Mouse (Mus musculus) brain, embryonic 14.5 days (tissue): Measurements from ENCODE around the gene Zc3h7b.

Experiments used
- CTCF ChIP-seq: fragments of 200-500 bp; IDR thresholded peaks from 2 replicates; pipeline ENCODE4 v1.5.1; 2012; ENCODE audit warnings: inconsistent platforms, mild to moderate bottlenecking, moderate library complexity, borderline replicate concordance; ENCODE audit not compliant: insufficient read depth, insufficient read length; ENCODE audit errors: extremely low read depth
- POLR2A ChIP-seq: fragments of 200-500 bp; IDR thresholded peaks from 2 replicates; pipeline ENCODE4 v1.6.1; 2012; ENCODE audit warnings: mild to moderate bottlenecking, inconsistent platforms, borderline replicate concordance; ENCODE audit not compliant: poor library complexity, insufficient read depth, insufficient read length, severe bottlenecking; ENCODE audit errors: extremely low read depth

GRCm38 (mm10) chr15:81831136-81831825 is 86.4 kb downstream of the Zc3h7b start:
- TF ChIP-seq POLR2A: no peak
- TF ChIP-seq CTCF: peak; percentile 92
